Mouse (Mus musculus) hindbrain, postnatal 0 days (tissue): ENCODE measurements at regions not wholly inside any gene's neighbourhood (a gene's known extent, or its start where the extent isn't known, plus 50 kb on each side); places are given as distances from the start of the nearest gene placed in this dataset.
A peak's percentile ranks its signal among the peaks of the same experiment; 100 is the strongest.

Source experiments
- ATAC-seq: fragments of 200-750 bp; cut with Nextera tagmentation; 2 replicates; pipeline ENCODE4 v1.8.0; 2017; ENCODE audit warnings: mild to moderate bottlenecking, moderate TSS enrichment, moderate library complexity
- DNase-seq: peaks from one replicate; pipeline ENCODE4 v3.0.0-alpha.2; 2015; ENCODE audit warnings: low spot score
- H3K27ac ChIP-seq: fragments of 300-500 bp; sonication (generic); 2 replicates; pipeline ENCODE4 v1.5.1; 2014; ENCODE audit warnings: mild to moderate bottlenecking
- H3K27me3 ChIP-seq: fragments of 300-500 bp; sonication (generic); 2 replicates; pipeline ENCODE4 v1.6.1; 2014; ENCODE audit warnings: low read length, mixed read lengths; ENCODE audit not compliant: insufficient read depth
- H3K36me3 ChIP-seq: fragments of 300-500 bp; sonication (generic); 2 replicates; pipeline ENCODE4 v1.6.1; 2014; ENCODE audit warnings: low read length, mixed read lengths; ENCODE audit not compliant: insufficient read depth
- H3K4me1 ChIP-seq: fragments of 300-500 bp; sonication (generic); 2 replicates; pipeline ENCODE4 v1.6.1; 2014; ENCODE audit warnings: antibody characterized with exemption, low read length, mixed read lengths; ENCODE audit not compliant: insufficient read depth
- H3K4me2 ChIP-seq: fragments of 300-500 bp; sonication (generic); 2 replicates; pipeline ENCODE4 v1.6.1; 2014; ENCODE audit warnings: low read depth, mild to moderate bottlenecking, low read length, moderate library complexity, mixed read lengths
- H3K4me3 ChIP-seq: fragments of 300-500 bp; sonication (generic); 2 replicates; pipeline ENCODE4 v1.5.1; 2014; ENCODE audit warnings: low read length
- H3K9ac ChIP-seq: fragments of 300-500 bp; sonication (generic); replicated peaks from 2 replicates; pipeline ENCODE4 v1.6.1; 2014; ENCODE audit warnings: mild to moderate bottlenecking, low read length, moderate library complexity, mixed read lengths
- H3K9me3 ChIP-seq: fragments of 300-500 bp; sonication (generic); 2 replicates; pipeline ENCODE4 v1.6.1; 2016; ENCODE audit warnings: low read length, mixed read lengths
- CTCF ChIP-seq: IDR thresholded peaks from 2 replicates; pipeline ENCODE4 v1.5.1; 2016; ENCODE audit warnings: antibody characterized with exemption, control low read depth, low read depth
- WGBS: fragments of 180-500 bp; shearing (Covaris S2); extraction: QIAGEN DNeasy Blood & Tissue Kit; methylation state at CpG from one replicate; pipeline ENCODE4 v1.1.7; 2014; 5-methylcytosine and 5-hydroxymethylcytosine counted together

DNA sequence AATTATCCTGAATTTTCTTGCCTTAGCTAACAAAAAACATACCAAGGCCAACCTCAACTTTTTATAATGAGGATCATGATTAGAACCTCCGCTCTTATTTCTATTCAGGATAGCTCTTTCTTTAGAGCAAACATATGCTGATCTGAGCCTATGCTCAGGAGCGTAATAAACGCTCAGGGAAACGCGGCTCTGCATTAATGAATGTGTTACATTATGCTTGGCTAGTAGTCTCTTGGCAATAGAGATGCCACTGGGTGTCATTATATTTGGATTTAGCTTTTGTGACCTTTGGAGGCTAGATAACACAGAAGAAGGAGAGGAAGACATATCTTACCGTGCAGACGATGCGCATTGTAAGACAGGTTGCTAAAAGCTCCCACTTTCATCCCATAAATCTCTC, 246.4 kb upstream of the 4930583I09Rik start:
- no peak for ATAC-seq
- H3K4me2 ChIP-seq = no peak overlapping the region
- no peaks in the 10 kb centered on the region for H3K4me1 ChIP-seq
- no peaks in the 10 kb centered on the region for H3K27me3 ChIP-seq
- H3K4me3 ChIP-seq = no peak overlapping the region
- H3K9me3 ChIP-seq = no peaks in the 10 kb centered on the region
- no peak for TF ChIP-seq CTCF
- DNase-seq = peak; percentile 8
- WGBS = 74% methylated on average over 8 of the region's 8 CpGs
- H3K36me3 ChIP-seq = no peaks in the 10 kb centered on the region
- H3K27ac ChIP-seq = no peak overlapping the region
- H3K9ac ChIP-seq = no peak overlapping the region

DNA sequence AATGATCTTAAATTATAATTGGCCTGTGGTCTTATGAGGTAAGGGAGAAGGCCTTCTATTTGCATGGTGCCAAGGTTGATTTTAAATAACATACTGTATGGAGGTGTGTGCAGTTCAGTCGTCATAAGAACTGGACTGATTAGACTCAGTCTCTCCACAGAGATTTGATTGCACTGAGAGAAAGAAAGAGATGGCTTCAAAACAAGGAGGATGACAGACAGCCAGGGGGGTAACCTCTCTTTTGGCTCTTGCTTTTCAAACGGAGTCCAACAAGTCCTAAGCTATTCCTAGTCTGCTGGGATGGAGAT, 245.9 kb upstream of the 4930583I09Rik start:
- DNase-seq = no peak
- 67% methylated on average over 2 of the region's 2 CpGs for WGBS
- Histone ChIP-seq H3K9me3 (no peaks in the 10 kb centered on the region), H3K4me3 (no peak overlapping the region), H3K4me1 (no peaks in the 10 kb centered on the region), H3K9ac (no peak overlapping the region), H3K27ac (no peak overlapping the region), H3K4me2 (no peak overlapping the region), H3K27me3 (no peaks in the 10 kb centered on the region), H3K36me3 (no peaks in the 10 kb centered on the region)
- no peak for TF ChIP-seq CTCF
- ATAC-seq = no peak

DNA sequence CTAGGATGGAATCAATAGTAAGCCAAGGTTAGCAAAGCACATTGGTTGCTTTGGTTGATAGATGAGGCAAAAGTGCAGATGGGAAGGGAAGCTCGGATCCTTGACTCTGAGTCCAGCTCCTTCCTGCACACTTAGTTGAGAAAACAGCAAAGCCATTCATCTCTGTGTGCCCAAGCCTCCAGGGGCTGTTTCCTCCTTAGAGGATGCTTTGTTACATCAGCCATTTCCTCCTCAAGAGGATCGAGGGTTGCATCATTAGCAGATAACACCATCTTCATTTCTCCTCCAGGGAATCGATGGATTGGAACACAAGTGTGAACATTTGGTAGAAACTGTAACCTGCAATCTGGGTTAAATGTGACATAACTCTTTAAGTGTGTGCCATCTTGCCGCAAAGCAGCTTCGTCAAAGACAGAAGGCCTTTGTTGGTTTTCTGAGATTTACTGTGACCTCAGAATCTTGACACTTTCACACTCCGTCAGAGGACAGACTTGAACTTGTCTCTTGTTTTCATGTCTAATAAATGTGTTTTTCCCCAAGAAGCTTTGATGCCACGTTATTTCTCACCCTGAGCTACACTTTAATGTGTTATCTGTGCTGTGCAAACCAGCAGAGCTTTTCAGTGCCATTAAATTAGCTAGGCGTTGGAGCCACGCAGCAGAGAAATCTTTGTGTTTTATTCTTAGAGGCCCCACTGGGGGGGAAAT, 245.4 kb upstream of the 4930583I09Rik start:
- H3K27ac ChIP-seq = no peak overlapping the region
- TF ChIP-seq CTCF = no peak
- H3K4me2 ChIP-seq = no peak overlapping the region
- H3K9ac ChIP-seq = no peak overlapping the region
- no peak for ATAC-seq
- no peaks in the 10 kb centered on the region for H3K27me3 ChIP-seq
- H3K4me1 ChIP-seq = no peaks in the 10 kb centered on the region
- no peak for DNase-seq
- WGBS = 60% methylated on average over 9 of the region's 9 CpGs
- H3K36me3 ChIP-seq = no peaks in the 10 kb centered on the region
- H3K9me3 ChIP-seq = no peaks in the 10 kb centered on the region
- H3K4me3 ChIP-seq = no peak overlapping the region

DNA sequence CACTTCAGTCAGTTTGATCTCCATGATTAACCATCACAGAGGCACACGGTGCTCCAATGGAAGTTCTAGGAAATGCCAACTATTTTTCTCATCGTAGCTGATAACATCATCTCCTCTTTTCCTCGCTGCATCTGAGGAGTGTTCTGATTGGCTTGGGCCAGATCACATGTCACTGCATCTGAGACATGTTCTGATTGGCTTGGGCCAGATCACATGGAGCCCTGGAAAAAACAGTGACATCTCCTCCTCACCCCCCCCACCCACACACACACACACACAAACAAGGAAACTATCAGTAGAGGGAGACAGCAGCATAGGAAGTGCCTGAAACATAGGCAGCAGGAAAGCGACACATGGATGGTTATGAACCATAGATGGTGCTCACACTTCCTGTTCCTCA, 239.0 kb upstream of the 4930583I09Rik start:
- Histone ChIP-seq H3K27me3 (no peaks in the 10 kb centered on the region), H3K4me2 (no peak overlapping the region), H3K27ac (no peak overlapping the region), H3K9ac (no peak overlapping the region), H3K4me1 (no peaks in the 10 kb centered on the region), H3K36me3 (no peaks in the 10 kb centered on the region), H3K9me3 (no peaks in the 10 kb centered on the region), H3K4me3 (no peak overlapping the region)
- no peak for TF ChIP-seq CTCF
- ATAC-seq = no peak
- WGBS = 97% methylated on average over 4 of the region's 4 CpGs
- no peak for DNase-seq

DNA sequence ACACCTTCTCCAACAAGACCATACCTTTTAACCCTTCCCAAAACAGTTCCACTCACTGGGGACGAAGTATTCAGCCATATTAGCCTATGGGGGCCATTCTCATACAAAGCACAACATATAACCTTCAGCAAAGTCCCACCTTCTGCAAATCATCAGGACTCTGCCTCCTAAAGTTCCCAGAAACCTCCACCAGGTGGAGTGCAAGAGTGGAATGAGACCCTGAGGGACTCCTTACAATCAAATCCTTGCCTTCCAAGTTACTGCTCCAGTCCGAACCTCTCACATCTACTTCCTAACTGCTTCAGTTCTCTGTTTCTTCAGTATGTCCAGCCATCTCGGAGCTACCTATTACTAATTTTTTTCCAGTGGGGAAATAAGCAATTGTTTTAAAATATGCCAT, 235.2 kb upstream of the 4930583I09Rik start:
- ATAC-seq (no peak), DNase-seq (peak; percentile 52)
- Histone ChIP-seq H3K9me3 (no peaks in the 10 kb centered on the region), H3K27me3 (no peaks in the 10 kb centered on the region), H3K4me2 (no peak overlapping the region), H3K36me3 (no peaks in the 10 kb centered on the region), H3K4me1 (no peaks in the 10 kb centered on the region), H3K9ac (no peak overlapping the region), H3K4me3 (no peak overlapping the region), H3K27ac (no peak overlapping the region)
- peak; percentile 70 for TF ChIP-seq CTCF
- 52% methylated on average over 3 of the region's 3 CpGs for WGBS

DNA sequence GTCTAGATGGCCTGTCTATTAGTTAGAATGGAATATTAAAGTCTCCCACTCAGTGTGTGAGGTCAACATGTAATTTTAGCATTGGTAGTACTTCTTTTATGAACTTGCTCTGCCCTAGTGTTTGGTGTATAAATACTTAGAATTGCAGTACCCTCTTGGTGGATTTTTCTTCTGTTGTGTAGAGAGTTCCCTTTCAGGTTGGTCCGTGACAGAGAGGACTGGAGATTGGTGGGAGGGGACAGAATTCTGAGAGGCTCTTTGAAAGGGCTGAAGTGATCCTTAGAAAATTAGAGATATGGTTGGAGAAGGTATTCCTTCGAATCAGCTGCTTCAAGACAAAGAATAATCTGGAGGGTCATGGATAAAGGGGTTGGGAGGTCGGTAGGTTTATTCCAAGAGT, 230.3 kb upstream of the 4930583I09Rik start:
- Histone ChIP-seq H3K4me1 (no peaks in the 10 kb centered on the region), H3K27ac (no peak overlapping the region), H3K36me3 (no peaks in the 10 kb centered on the region), H3K4me3 (no peak overlapping the region), H3K9ac (no peak overlapping the region), H3K27me3 (no peaks in the 10 kb centered on the region), H3K4me2 (no peak overlapping the region), H3K9me3 (no peaks in the 10 kb centered on the region)
- ATAC-seq (no peak), DNase-seq (no peak)
- 76% methylated on average over 3 of the region's 3 CpGs for WGBS
- no peak for TF ChIP-seq CTCF

DNA sequence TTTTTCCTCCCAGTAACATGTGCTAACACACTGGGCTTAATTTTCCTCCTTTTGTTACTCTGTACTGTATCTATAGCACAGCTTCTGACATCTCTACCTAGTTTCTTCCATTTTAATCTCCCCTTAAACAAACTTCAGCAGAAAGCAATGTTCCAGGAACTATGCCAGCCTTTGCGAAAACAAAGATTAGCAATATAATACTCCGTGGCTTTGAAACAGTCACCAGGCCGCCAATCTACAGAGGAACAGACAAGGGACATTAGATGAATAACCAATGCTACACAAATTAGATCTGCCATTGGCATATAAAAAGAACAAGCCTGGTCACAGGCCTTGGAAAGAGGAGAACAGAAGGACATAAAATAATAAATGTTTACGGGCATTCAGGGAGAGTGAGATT, 220.2 kb upstream of the 4930583I09Rik start:
- DNase-seq = no peak
- no peak for TF ChIP-seq CTCF
- 0 out of 2 replicates have a peak, but pooled peaks cover 3% of the 10 kb centered on the region for H3K9me3 ChIP-seq
- H3K27me3 ChIP-seq = no peaks in the 10 kb centered on the region
- H3K9ac ChIP-seq = no peak overlapping the region
- WGBS = 48% methylated on average over 4 of the region's 4 CpGs
- ATAC-seq = no peak
- no peaks in the 10 kb centered on the region for H3K36me3 ChIP-seq
- no peak overlapping the region for H3K4me2 ChIP-seq
- no peak overlapping the region for H3K27ac ChIP-seq
- no peak overlapping the region for H3K4me3 ChIP-seq
- H3K4me1 ChIP-seq = no peaks in the 10 kb centered on the region
